Mouse (Mus musculus): ENCODE results near the gene Spata5. TPM values are rescaled to one million over a fixed set of nuclear protein-coding genes. Genes with fewer than 3 reads are reported as not detected.

Gene Spata5
- polyA plus RNA-seq (2011; ENCODE audit: insufficient read length, low read depth, missing spikeins) = 23.6 and 34.7 TPM in 2 replicates

GRCm38 (mm10) chr3:37419458-37419991 lies at the start of gene Spata5:
TSS of gene Spata5 (plus strand) at chr3:37419896.
- H3K27ac ChIP-seq (ENCODE audit: insufficient read depth, low read length) = peak within 1 kb of the TSS; percentile 73
- H3K4me1 ChIP-seq (ENCODE audit: control insufficient read depth, insufficient read depth, low read length) = peaks cover 7% of the 10 kb centered on the region
- TF ChIP-seq CTCF (IDR thresholded peaks at IDR 0.05; ENCODE audit: borderline replicate concordance, insufficient read depth, low read length) = no peak
- peak; percentile 86 for TF ChIP-seq POLR2A (IDR thresholded peaks at IDR 0.05; ENCODE audit: low read depth, low read length)
- peak within 1 kb of the TSS; percentile 77 for H3K4me3 ChIP-seq (ENCODE audit: insufficient read depth, low read length)

- peak overlapping the region; percentile 55; the same call in 1 of the 2 replicates for H3K27ac ChIP-seq (ENCODE audit: insufficient read depth, low read length)
- no peak overlapping the region for H3K4me3 ChIP-seq (ENCODE audit: insufficient read depth, low read length)
- peaks cover 14% of the 10 kb centered on the region for H3K4me1 ChIP-seq (ENCODE audit: control insufficient read depth, insufficient read depth, low read length)
- no peak for TF ChIP-seq CTCF (IDR thresholded peaks at IDR 0.05; ENCODE audit: borderline replicate concordance, insufficient read depth, low read length)
- no peak for TF ChIP-seq POLR2A (IDR thresholded peaks at IDR 0.05; ENCODE audit: low read depth, low read length)
Measured at GRCm38 (mm10) chr3:37370407-37370806, 49.3 kb upstream of the Spata5 start.

GRCm38 (mm10) chr3:37373712-37374111 lies 46.0 kb upstream of the Spata5 start:
- peaks cover 14% of the 10 kb centered on the region for H3K4me1 ChIP-seq (ENCODE audit: control insufficient read depth, insufficient read depth, low read length)
- TF ChIP-seq POLR2A (IDR thresholded peaks at IDR 0.05; ENCODE audit: low read depth, low read length) = no peak
- TF ChIP-seq CTCF (IDR thresholded peaks at IDR 0.05; ENCODE audit: borderline replicate concordance, insufficient read depth, low read length) = no peak
- no peak overlapping the region for H3K27ac ChIP-seq (ENCODE audit: insufficient read depth, low read length)
- H3K4me3 ChIP-seq (ENCODE audit: insufficient read depth, low read length) = no peak overlapping the region

GRCm38 (mm10) chr3:37377926-37378325 lies 41.8 kb upstream of the Spata5 start:
- Histone ChIP-seq H3K4me1 (ENCODE audit: control insufficient read depth, insufficient read depth, low read length) (peaks cover 7% of the 10 kb centered on the region), H3K27ac (ENCODE audit: insufficient read depth, low read length) (no peak overlapping the region), H3K4me3 (ENCODE audit: insufficient read depth, low read length) (no peak overlapping the region)
- no peak for TF ChIP-seq CTCF (IDR thresholded peaks at IDR 0.05; ENCODE audit: borderline replicate concordance, insufficient read depth, low read length)
- no peak for TF ChIP-seq POLR2A (IDR thresholded peaks at IDR 0.05; ENCODE audit: low read depth, low read length)

GRCm38 (mm10) chr3:37378412-37378811 lies 41.3 kb upstream of the Spata5 start:
- TF ChIP-seq CTCF (IDR thresholded peaks at IDR 0.05; ENCODE audit: borderline replicate concordance, insufficient read depth, low read length) (no peak), POLR2A (IDR thresholded peaks at IDR 0.05; ENCODE audit: low read depth, low read length) (no peak)
- H3K4me1 ChIP-seq (ENCODE audit: control insufficient read depth, insufficient read depth, low read length) = peaks cover 7% of the 10 kb centered on the region
- H3K27ac ChIP-seq (ENCODE audit: insufficient read depth, low read length) = no peak overlapping the region

GRCm38 (mm10) chr3:37379201-37379600 lies 40.5 kb upstream of the Spata5 start:
- Histone ChIP-seq H3K4me1 (ENCODE audit: control insufficient read depth, insufficient read depth, low read length) (peaks cover 7% of the 10 kb centered on the region), H3K27ac (ENCODE audit: insufficient read depth, low read length) (no peak overlapping the region), H3K4me3 (ENCODE audit: insufficient read depth, low read length) (no peak overlapping the region)
- TF ChIP-seq POLR2A (IDR thresholded peaks at IDR 0.05; ENCODE audit: low read depth, low read length) = no peak

More at GRCm38 (mm10) chr3:37378412-37378811, 41.3 kb upstream of the Spata5 start:
- no peak overlapping the region for H3K4me3 ChIP-seq (ENCODE audit: insufficient read depth, low read length)

- Histone ChIP-seq H3K4me3 (ENCODE audit: insufficient read depth, low read length) (no peak overlapping the region), H3K27ac (ENCODE audit: insufficient read depth, low read length) (no peak overlapping the region), H3K4me1 (ENCODE audit: control insufficient read depth, insufficient read depth, low read length) (peaks cover 7% of the 10 kb centered on the region)
- TF ChIP-seq CTCF (IDR thresholded peaks at IDR 0.05; ENCODE audit: borderline replicate concordance, insufficient read depth, low read length) (no peak), POLR2A (IDR thresholded peaks at IDR 0.05; ENCODE audit: low read depth, low read length) (no peak)
Measured at GRCm38 (mm10) chr3:37379930-37380881, 39.5 kb upstream of the Spata5 start.

- TF ChIP-seq CTCF (IDR thresholded peaks at IDR 0.05; ENCODE audit: borderline replicate concordance, insufficient read depth, low read length) (no peak), POLR2A (IDR thresholded peaks at IDR 0.05; ENCODE audit: low read depth, low read length) (no peak)
- peak overlapping the region; percentile 19 for H3K27ac ChIP-seq (ENCODE audit: insufficient read depth, low read length)
- H3K4me1 ChIP-seq (ENCODE audit: control insufficient read depth, insufficient read depth, low read length) = peaks cover 7% of the 10 kb centered on the region
- H3K4me3 ChIP-seq (ENCODE audit: insufficient read depth, low read length) = no peak overlapping the region
Measured at GRCm38 (mm10) chr3:37381457-37381856, 38.2 kb upstream of the Spata5 start.

GRCm38 (mm10) chr3:37383096-37383765 lies 36.5 kb upstream of the Spata5 start:
- H3K27ac ChIP-seq (ENCODE audit: insufficient read depth, low read length) = peak overlapping the region; percentile 81
- peaks cover 7% of the 10 kb centered on the region for H3K4me1 ChIP-seq (ENCODE audit: control insufficient read depth, insufficient read depth, low read length)
- no peak overlapping the region for H3K4me3 ChIP-seq (ENCODE audit: insufficient read depth, low read length)
- no peak for TF ChIP-seq POLR2A (IDR thresholded peaks at IDR 0.05; ENCODE audit: low read depth, low read length)
- TF ChIP-seq CTCF (IDR thresholded peaks at IDR 0.05; ENCODE audit: borderline replicate concordance, insufficient read depth, low read length) = 0 out of 2 replicates have a peak, but pooled peaks have one; percentile 15
